Mouse (Mus musculus) spleen, adult 2 months (tissue): ENCODE results near the gene Hoxa2.

Source experiments
- CTCF ChIP-seq: fragments of 200-500 bp; IDR thresholded peaks from 2 replicates; pipeline ENCODE4 v1.5.1; 2011; ENCODE audit warnings: mild to moderate bottlenecking, inconsistent platforms; ENCODE audit not compliant: insufficient read depth, insufficient read length, insufficient replicate concordance; ENCODE audit errors: extremely low read depth
- POLR2A ChIP-seq: fragments of 200-500 bp; IDR thresholded peaks from 2 replicates; pipeline ENCODE4 v1.6.1; 2011; ENCODE audit warnings: low read depth, low read length, inconsistent platforms

GRCm38 (mm10) chr6:52178918-52179665, 14.5 kb upstream of the Hoxa2 start:
- no peak for TF ChIP-seq POLR2A
- TF ChIP-seq CTCF = no peak
